Mouse (Mus musculus): ENCODE measurements around the gene Elf2.

Gene Elf2

GRCm38 (mm10) chr3:51276421-51277111 lies 63.9 kb downstream of the Elf2 start:
- DNase-seq: peak; percentile 78

GRCm38 (mm10) chr3:51275956-51276398 lies 64.5 kb downstream of the Elf2 start:
- DNase-seq: peak; percentile 99

GRCm38 (mm10) chr3:51270069-51270817 lies 70.2 kb downstream of the Elf2 start:
- no peak for DNase-seq

- no peak for DNase-seq
Observed at GRCm38 (mm10) chr3:51268434-51268833, 72.0 kb downstream of the Elf2 start.

- DNase-seq: no peak
Observed at GRCm38 (mm10) chr3:51262942-51263341, 77.5 kb downstream of the Elf2 start.

- no peak for DNase-seq
Observed at GRCm38 (mm10) chr3:51258070-51258469, 82.4 kb downstream of the Elf2 start.

GRCm38 (mm10) chr3:51256450-51256849 lies 84.0 kb downstream of the Elf2 start:
- DNase-seq: no peak

- no peak for DNase-seq
Observed at GRCm38 (mm10) chr3:51254784-51255183, 85.7 kb downstream of the Elf2 start.

GRCm38 (mm10) chr3:51252689-51253402 lies 87.6 kb downstream of the Elf2 start:
- no peak for DNase-seq

GRCm38 (mm10) chr3:51252223-51252622 lies 88.2 kb downstream of the Elf2 start:
- no peak for DNase-seq

- no peak for DNase-seq
Observed at GRCm38 (mm10) chr3:51251057-51251456, 89.4 kb downstream of the Elf2 start.

- no peak for DNase-seq
Observed at GRCm38 (mm10) chr3:51249866-51250265, 90.6 kb downstream of the Elf2 start.

GRCm38 (mm10) chr3:51249460-51249859 lies 91.0 kb downstream of the Elf2 start:
- no peak for DNase-seq

- DNase-seq: no peak
Observed at GRCm38 (mm10) chr3:51248600-51248999, 91.9 kb downstream of the Elf2 start.

GRCm38 (mm10) chr3:51247704-51248103 lies 92.8 kb downstream of the Elf2 start:
- DNase-seq: peak; percentile 62

- DNase-seq: no peak
Observed at GRCm38 (mm10) chr3:51239541-51239940, 100.9 kb downstream of the Elf2 start.

- no peak for DNase-seq
Observed at GRCm38 (mm10) chr3:51238515-51238914, 101.9 kb downstream of the Elf2 start.

- DNase-seq: no peak
Observed at GRCm38 (mm10) chr3:51234752-51235055, 105.8 kb downstream of the Elf2 start.

GRCm38 (mm10) chr3:51233918-51234751 lies 106.3 kb downstream of the Elf2 start:
- DNase-seq: peak; percentile 91

GRCm38 (mm10) chr3:51233474-51233873 lies 107.0 kb downstream of the Elf2 start:
- peak; percentile 43 for DNase-seq

- DNase-seq: no peak
Observed at GRCm38 (mm10) chr3:51232205-51232910, 108.1 kb downstream of the Elf2 start.

- DNase-seq: no peak
Observed at GRCm38 (mm10) chr3:51231499-51231898, 109.0 kb downstream of the Elf2 start.
